Mouse (Mus musculus) heart, postnatal 0 days (tissue): ENCODE data around the gene Agap3. TPM values are rescaled to one million over a fixed set of nuclear protein-coding genes. Genes with fewer than 3 reads are reported as not detected.

Experiments
- ATAC-seq: fragments of 200-750 bp; cut with Nextera tagmentation; 2 replicates; pipeline ENCODE4 v1.8.0; 2017; ENCODE audit warnings: low read depth, moderate number of reproducible peaks, moderate library complexity; ENCODE audit not compliant: insufficient read depth
- DNase-seq: peaks from one replicate; pipeline ENCODE4 v3.0.0-alpha.2; 2016; ENCODE audit warnings: low spot score
- H3K27ac ChIP-seq: fragments of 300-500 bp; sonication (generic); 2 replicates; pipeline ENCODE4 v1.5.1; 2014; ENCODE audit warnings: low read depth, mild to moderate bottlenecking
- H3K27me3 ChIP-seq: fragments of 300-500 bp; sonication (generic); 2 replicates; pipeline ENCODE4 v1.6.1; 2014; ENCODE audit warnings: low read length, mixed read lengths; ENCODE audit not compliant: control insufficient read depth, insufficient read depth
- H3K36me3 ChIP-seq: fragments of 300-500 bp; sonication (generic); replicated peaks from 2 replicates; pipeline ENCODE4 v1.6.1; 2014; ENCODE audit warnings: low read length, mixed read lengths; ENCODE audit not compliant: control insufficient read depth, insufficient read depth
- H3K4me1 ChIP-seq: fragments of 300-500 bp; sonication (generic); 2 replicates; pipeline ENCODE4 v1.6.1; 2014; ENCODE audit warnings: antibody characterized with exemption; ENCODE audit not compliant: control insufficient read depth, insufficient read depth
- H3K4me2 ChIP-seq: fragments of 300-500 bp; sonication (generic); 2 replicates; pipeline ENCODE4 v1.6.1; 2014; ENCODE audit warnings: low read depth, mild to moderate bottlenecking, low read length, moderate library complexity
- H3K4me3 ChIP-seq: fragments of 300-500 bp; sonication (generic); 2 replicates; pipeline ENCODE4 v1.5.1; 2014; ENCODE audit warnings: low read depth, low read length
- H3K9ac ChIP-seq: fragments of 300-500 bp; sonication (generic); replicated peaks from 2 replicates; pipeline ENCODE4 v1.6.1; 2014; ENCODE audit warnings: low read depth, low read length, mixed read lengths
- H3K9me3 ChIP-seq: fragments of 300-500 bp; sonication (generic); replicated peaks from 2 replicates; pipeline ENCODE4 v1.6.1; 2016; ENCODE audit warnings: low read length; ENCODE audit not compliant: control insufficient read depth
- CTCF ChIP-seq: IDR thresholded peaks from 2 replicates; pipeline ENCODE4 v1.5.1; 2016; ENCODE audit warnings: antibody characterized with exemption, control low read depth, low read depth
- EP300 ChIP-seq: IDR thresholded peaks from 2 replicates; pipeline ENCODE4 v1.6.1; 2016; ENCODE audit warnings: antibody characterized with exemption, low read depth
- WGBS: fragments of 180-500 bp; shearing (Covaris S2); extraction: QIAGEN DNeasy Blood & Tissue Kit; methylation state at CpG from one replicate; pipeline ENCODE4 v1.1.7; 2014; 5-methylcytosine and 5-hydroxymethylcytosine counted together
- polyA plus RNA-seq: library from polyadenylated mRNA; unstranded; fragments of >200 nt; fragmentation: Nextera tagmentation; extraction: Ambion mirVana; gene quantifications from 2 replicates; pipeline ENCODE4 v1.2.1, GENCODE M21; 2015
- total RNA-seq: library from RNA; depleted of rRNA; stranded (reverse); fragments of >200 nt; gene quantifications from 2 replicates; pipeline ENCODE4 v1.2.3, GENCODE M21; 2014; ENCODE audit warnings: low replicate concordance

Agap3 gene
- total and polyA plus RNA-seq, 2 experiments from 2014 or later: 18.3 to 40.6 TPM

- TF ChIP-seq EP300: no peak
- peak; percentile 94 for TF ChIP-seq CTCF
- no peak overlapping the region for H3K4me2 ChIP-seq
- no peaks in the 10 kb centered on the region for H3K9me3 ChIP-seq
- H3K4me3 ChIP-seq: no peak overlapping the region
- H3K27me3 ChIP-seq: 0 out of 2 replicates have a peak, but pooled peaks cover 3% of the 10 kb centered on the region
- peaks cover 14% of the 10 kb centered on the region for H3K4me1 ChIP-seq
- ATAC-seq (peak; percentile 57; the same call in 1 of the 2 replicates), DNase-seq (peak; percentile 58)
- 17% methylated on average over 5 of the region's 5 CpGs for WGBS
- H3K27ac ChIP-seq: no peak overlapping the region
- H3K9ac ChIP-seq: no peak overlapping the region
- no peaks in the 10 kb centered on the region for H3K36me3 ChIP-seq
Measured at GRCm38 (mm10) chr5:24470600-24470999, 18.6 kb downstream of the Agap3 start.

- no peak overlapping the region for H3K4me3 ChIP-seq
- no peak for TF ChIP-seq EP300
- TF ChIP-seq CTCF: no peak
- DNase-seq: no peak
- H3K9me3 ChIP-seq: no peaks in the 10 kb centered on the region
- no peak overlapping the region for H3K4me2 ChIP-seq
- peaks cover 14% of the 10 kb centered on the region for H3K4me1 ChIP-seq
- 66% methylated on average over 7 of the region's 7 CpGs for WGBS
- H3K27me3 ChIP-seq: 0 out of 2 replicates have a peak, but pooled peaks cover 3% of the 10 kb centered on the region
- H3K9ac ChIP-seq: no peak overlapping the region
- no peak overlapping the region for H3K27ac ChIP-seq
- peaks cover 15% of the 10 kb centered on the region for H3K36me3 ChIP-seq
- no peak for ATAC-seq
Measured at GRCm38 (mm10) chr5:24472884-24473619, 21.1 kb downstream of the Agap3 start.

DNA sequence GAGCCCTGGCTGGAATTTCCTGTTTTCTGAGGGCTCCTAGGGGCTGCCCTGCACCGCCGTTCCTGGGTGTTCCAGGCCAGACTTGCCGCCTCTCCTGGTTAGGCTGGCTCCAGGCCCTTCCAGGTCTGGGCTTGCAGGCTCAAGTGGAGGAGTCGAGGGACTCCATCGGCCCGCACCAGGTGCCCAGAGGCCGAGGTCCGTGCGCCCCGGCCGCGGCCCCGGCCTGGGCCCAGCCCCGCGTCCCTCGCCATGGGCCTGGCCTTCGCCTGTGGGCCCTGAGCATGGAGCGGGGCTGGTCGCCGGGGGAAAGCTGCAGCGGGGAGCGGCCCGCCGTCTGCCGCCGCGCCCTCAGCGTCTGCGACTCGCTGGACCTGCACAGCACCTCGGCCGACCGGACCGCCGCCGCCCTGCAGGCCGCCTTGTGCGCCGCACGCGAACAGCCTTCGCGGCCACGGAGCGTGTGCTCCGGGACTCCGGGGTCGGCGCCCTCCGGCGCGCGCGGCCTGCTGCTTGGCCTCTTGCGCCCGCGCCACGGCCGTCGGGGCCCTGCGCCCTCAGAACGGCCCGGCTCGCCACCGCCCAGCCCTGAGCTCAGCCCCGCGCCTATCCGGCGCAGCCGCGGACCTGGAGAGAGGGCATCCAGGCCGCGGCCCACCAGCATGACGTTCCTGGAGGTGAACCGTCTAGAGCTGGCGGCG, 22.2 kb downstream of the Agap3 start:
- TF ChIP-seq CTCF (no peak), EP300 (no peak)
- Histone ChIP-seq H3K4me3 (peak overlapping the region; percentile 42), H3K4me1 (peaks cover 14% of the 10 kb centered on the region), H3K9me3 (no peaks in the 10 kb centered on the region), H3K9ac (peak overlapping the region; percentile 36), H3K4me2 (peak overlapping the region; percentile 70), H3K36me3 (peaks cover 26% of the 10 kb centered on the region), H3K27ac (no peak overlapping the region), H3K27me3 (0 out of 2 replicates have a peak, but pooled peaks cover 3% of the 10 kb centered on the region)
- DNase-seq: no peak
- WGBS: 8% methylated on average over 65 of the region's 77 CpGs
- peak; percentile 37 for ATAC-seq

GRCm38 (mm10) chr5:24474723-24475261, 22.8 kb downstream of the Agap3 start:
- Histone ChIP-seq H3K4me1 (peaks cover 14% of the 10 kb centered on the region), H3K36me3 (peaks cover 32% of the 10 kb centered on the region), H3K27ac (no peak overlapping the region), H3K4me3 (peak overlapping the region; percentile 42), H3K4me2 (peak overlapping the region; percentile 70), H3K9me3 (no peaks in the 10 kb centered on the region), H3K9ac (peak overlapping the region; percentile 36), H3K27me3 (0 out of 2 replicates have a peak, but pooled peaks cover 3% of the 10 kb centered on the region)
- ATAC-seq (peak; percentile 65), DNase-seq (peak; percentile 39)
- TF ChIP-seq CTCF (peak; percentile 17), EP300 (no peak)
- WGBS: 2% methylated on average over 62 of the region's 67 CpGs

DNA sequence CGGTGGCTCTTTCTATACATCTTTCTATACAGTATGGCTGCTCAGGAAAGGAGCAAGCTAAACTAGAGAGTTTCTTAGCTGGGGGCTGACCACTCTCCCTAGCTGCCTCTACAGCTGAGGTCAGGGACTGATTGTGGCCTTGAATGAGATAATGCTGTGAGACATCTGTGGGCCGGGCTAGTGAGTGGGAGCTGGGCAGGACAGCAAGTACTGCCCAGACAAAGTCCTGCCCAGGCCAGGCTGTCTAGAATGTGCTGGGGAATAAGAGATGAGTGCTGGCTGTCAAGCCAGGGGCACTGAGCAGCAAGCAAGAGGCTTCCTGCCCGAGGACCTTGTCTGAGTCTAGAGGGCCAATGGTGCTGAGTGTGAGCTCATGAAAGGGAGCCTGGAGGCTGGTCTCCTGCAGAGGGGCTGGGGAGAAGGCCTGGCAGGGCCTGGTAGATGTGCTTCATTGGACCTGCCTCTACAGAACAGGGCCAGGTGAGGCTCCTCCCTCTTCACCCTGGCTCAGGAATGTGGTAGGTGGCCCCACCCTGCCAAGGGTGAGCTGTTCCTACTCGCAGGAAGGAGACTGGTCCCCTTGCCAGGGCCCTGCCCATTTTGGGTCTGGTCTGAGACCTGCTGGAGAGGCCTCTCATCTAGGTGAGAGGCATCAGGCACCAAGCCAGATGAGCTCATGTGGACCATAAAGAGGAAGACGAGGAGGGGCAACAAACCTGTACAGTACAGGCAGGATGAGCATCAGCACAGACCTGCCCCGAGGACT, 23.7 kb downstream of the Agap3 start:
- H3K27ac ChIP-seq: no peak overlapping the region
- H3K9me3 ChIP-seq: no peaks in the 10 kb centered on the region
- no peak for ATAC-seq
- peaks cover 41% of the 10 kb centered on the region for H3K36me3 ChIP-seq
- TF ChIP-seq EP300 (no peak), CTCF (no peak)
- H3K4me2 ChIP-seq: peak overlapping the region; percentile 70
- 0 out of 2 replicates have a peak, but pooled peaks cover 3% of the 10 kb centered on the region for H3K27me3 ChIP-seq
- no peak overlapping the region for H3K4me3 ChIP-seq
- DNase-seq: no peak
- no peak overlapping the region for H3K9ac ChIP-seq
- peaks cover 14% of the 10 kb centered on the region for H3K4me1 ChIP-seq
- 65% methylated on average over 6 of the region's 6 CpGs for WGBS
